Mouse (Mus musculus) heart, postnatal 10 days (tissue): ENCODE results near the gene Ppbp. TPM values are rescaled to one million over a fixed set of nuclear protein-coding genes. Genes with fewer than 3 reads are reported as not detected.

ENCODE experiments used
- DNase-seq, 2 experiments: peaks; one replicate each; pipeline ENCODE4 v3.0.0; 2021
- intact Hi-C: fragments of 180-260 bp; cut with DNase I; formaldehyde crosslinking; loops from one replicate; pipeline ENCODE4 v1.15.1; 2025
- total RNA-seq, 2 experiments: library from RNA; stranded (reverse); gene quantifications; 2 replicates each; pipeline ENCODE4 v1.2.3; 2021

Gene Ppbp
- total RNA-seq, result 1 to 10 TPM; 2.2 to 6.6 TPM

DNA sequence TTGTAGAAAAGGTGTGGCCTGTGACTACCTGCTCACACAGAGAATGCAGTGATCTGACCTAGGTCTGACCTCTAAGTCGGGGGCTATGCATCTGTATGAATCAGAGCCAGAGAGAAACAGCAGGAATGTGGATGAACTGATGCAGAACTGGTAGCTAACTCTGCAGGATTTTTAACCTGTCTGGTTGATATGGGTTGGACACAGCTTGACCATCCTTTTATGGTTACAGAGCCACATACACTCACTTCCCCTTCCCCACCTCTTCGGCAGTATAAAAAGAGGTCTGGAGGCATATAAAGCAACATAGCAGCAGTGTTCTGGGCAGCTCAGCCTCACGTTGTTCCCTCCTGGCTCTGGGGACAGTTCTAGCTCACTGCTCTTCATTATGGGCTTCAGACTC lies at the start of gene Ppbp:
TSS of gene Ppbp (plus strand) at position 301 of the 400 bp plus-strand sequence.
- DNase-seq, result no peak
- intact Hi-C loops, result no loop called here

DNA sequence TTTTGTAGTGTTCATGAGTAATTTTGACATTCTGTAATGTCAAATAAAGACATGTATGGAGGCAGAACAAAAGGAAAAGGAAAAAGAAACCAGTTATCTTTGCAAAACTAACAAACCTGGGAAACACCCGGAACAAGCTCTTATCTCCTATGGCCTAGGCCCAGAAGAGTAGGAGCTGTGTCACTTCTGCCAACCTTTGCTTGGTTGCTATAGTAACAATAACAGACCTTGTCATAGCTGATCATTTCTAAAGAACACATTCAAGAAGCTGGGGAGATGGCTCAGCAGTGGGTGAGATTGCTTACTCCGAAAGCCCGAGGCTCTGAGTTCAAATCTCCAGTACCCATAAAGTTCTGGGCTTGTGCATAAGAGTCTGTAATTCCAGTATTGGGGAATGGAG lies 45.7 kb upstream of the Ppbp start:
- intact Hi-C loops, result no loop called here
- DNase-seq, result no peak

DNA sequence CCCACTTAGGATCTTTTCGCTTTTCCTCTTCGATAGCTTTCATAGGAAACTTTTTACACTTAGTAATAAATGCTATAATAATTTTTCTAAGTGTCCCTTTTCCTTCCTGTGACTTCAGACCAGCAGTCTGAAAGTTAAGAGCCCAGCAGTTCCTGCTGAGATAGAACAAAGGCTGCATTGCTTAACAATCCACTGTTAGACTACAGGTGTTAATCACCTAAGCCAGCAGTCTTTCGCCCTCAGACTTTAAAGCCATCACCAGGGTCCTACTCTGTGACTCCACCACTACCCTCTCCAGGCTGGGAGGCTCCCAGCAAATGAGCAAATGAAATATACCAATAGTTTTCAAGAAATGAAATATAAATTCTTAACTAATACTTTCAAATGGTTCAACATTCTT lies 40.1 kb upstream of the Ppbp start:
- no peak for DNase-seq
- intact Hi-C loops, result no loop called here

DNA sequence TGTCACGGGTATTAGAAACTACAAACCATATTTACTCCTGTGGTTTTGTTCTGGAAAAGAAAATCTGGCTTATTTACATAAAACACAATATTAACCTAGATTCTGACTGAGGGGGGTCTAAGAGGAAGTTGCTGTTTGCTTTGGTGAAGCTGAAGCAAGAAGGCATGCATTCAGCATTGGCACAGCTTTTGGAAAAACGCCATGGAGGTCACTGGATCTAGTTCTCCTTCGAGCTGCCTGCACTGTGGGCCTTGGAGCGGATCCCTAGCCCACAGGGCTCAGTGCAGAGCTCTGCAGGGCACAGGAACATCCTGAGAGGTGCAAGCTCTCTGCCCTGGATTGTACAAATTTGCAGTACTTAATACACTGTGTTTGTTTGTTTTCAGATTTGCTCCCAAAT lies 36.8 kb upstream of the Ppbp start:
- no peak for DNase-seq
- intact Hi-C loops, result no loop called here

DNA sequence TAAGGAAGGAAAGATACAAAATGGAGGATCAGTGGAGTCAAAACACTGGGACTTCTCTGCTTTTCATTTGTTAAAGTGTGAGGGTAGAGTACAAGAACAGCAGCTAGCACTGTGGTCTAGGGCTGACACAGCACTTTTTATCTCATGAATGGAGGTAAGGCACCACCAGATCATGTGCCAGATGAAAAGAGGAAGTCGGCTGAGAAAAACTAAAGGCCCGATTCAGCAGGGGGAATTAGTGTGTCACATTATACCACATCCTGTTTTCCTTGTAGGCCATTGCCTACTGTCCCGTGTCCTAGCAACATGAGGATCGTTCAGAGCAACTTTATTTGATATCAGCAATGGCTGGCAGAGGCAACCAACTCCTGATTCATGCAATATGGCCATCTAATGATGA lies 26.3 kb upstream of the Ppbp start:
- no peak for DNase-seq
- intact Hi-C loops, result no loop called here

DNA sequence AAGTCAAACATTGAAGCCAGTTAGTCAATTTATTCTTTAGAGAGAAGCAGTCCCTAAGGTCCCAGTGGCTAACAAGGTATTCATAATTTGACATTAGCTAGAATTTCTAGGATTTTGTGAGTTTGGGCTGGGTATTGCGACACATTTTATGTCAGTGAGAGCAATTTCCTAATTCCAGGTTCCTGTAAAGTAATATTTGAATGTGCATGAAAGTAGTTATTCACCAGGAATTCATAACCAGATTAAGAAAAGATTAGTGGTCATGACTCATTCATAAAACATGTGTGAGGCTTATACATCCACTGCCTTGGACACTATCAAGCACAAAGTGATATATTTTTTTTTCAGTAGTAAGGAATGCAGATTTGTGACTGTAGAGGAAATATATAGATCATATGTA lies 14.4 kb upstream of the Ppbp start:
- DNase-seq, result no peak
- intact Hi-C loops, result no loop called here

DNA sequence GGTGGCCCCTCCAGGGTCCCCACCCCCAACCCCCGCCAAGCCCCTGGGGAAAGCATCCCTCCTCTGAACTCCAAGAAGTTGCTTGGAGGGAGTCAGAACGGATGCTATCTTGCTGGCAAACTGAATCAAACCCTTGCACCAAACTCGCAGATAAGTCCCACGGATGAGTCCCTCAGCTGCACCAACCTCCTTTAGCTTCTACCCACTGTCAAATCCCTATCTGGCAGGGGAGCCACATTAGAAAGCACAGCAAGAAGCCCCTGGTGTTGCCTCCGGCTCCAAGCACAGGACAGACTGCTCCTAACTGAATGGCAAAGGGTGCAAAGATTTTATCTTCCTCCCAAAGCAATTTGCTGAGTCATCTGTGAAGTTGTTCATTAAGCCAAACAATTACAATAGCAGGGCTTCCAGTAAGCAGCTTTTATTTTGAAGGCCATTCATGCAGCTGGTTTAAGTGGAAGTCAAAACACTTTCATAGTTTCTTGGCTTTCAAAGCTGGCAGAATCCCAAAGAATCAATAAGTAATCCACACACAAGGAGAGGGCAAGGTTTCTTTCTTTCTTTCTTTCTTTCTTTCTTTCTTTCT lies 10.2 kb upstream of the Ppbp start:
- peak; percentile 27 to 48 for DNase-seq
- intact Hi-C loops, result no loop called here

DNA sequence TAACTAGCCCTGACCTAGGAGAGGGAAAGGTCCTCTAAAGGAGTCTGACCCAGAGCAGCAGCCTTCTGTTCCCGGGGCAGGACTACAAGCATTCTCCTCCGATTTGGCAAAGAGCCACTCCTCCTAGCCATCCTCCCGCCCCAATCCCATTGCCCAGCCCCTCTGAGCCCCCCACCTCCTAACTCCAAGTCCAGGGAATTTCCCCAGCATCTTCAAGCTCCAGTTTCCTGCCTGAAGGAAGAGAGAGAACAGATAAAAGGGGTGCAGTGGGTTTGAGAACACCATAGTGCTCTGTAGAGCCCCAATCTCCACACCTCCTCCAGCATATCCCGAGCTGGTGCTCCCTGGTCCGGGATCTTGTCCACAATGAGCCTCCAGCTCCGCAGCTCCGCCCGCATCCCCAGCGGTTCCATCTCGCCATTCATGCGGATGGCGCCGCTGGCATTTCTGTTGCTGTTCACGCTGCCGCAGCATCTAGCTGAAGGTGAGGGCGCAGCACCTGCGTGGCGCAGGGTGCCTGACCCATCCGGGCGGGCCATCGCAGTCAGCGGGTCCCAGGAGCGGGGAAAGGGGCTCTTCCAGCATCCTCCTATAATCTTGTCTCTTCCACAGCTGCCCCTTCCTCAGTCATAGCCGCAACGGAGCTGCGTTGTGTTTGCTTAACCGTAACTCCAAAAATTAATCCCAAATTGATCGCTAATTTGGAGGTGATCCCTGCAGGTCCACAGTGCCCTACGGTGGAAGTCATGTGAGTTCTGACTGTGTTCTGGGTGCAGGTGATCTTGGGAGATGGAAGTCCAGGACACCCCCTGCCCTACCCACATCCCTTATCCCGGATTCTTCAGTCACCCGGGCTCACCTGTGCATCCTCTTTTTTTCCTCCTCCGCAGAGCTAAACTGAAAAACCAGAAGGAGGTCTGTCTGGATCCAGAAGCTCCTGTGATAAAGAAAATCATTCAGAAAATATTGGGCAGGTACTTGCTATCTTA lies 8.9 kb upstream of the Ppbp start, which contains the start of gene Cxcl5:
TSS of gene Cxcl5 (plus strand) at position 284 of the 989 bp plus-strand sequence.
- peak; percentile 14 to 16 for DNase-seq
- intact Hi-C loops, result no loop called here

DNA sequence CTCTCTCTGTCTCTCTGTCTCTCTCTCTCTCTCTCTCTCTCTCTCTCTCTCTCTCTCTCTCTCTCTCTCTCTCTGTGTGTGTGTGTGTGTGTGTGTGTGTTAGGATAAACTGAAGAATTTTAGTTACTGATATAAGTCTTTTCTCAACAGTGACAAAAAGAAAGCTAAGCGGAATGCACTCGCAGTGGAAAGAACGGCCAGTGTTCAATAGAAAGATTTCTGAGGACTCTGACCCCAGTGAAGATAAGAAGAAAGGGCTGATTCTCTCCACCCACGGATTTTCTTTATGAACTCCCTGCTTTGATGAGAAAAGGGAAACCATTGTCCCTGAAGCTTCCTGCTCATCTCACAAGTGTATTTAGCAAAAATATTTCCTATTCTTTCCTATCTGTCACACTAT lies 8.0 kb upstream of the Ppbp start:
- no peak for DNase-seq
- intact Hi-C loops, result no loop called here

DNA sequence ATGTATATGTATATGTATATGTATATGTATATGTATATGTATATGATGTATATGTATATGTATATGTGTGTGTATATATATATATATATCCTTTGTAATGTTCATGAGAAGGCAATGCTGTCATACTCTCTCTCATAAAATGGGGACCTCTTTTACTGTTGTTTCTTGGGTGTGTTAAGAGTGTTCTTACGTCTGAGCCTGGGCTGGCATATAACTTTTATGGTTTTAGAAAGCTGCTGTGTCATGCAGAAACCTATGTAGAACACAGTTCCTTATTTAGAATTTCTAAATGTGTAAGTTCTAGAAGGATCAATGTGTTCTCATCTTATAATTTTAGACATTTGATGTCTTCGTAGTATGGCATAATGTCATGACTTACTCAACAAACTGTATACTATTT lies 7.5 kb upstream of the Ppbp start:
- DNase-seq, result no peak
- intact Hi-C loops, result no loop called here

DNA sequence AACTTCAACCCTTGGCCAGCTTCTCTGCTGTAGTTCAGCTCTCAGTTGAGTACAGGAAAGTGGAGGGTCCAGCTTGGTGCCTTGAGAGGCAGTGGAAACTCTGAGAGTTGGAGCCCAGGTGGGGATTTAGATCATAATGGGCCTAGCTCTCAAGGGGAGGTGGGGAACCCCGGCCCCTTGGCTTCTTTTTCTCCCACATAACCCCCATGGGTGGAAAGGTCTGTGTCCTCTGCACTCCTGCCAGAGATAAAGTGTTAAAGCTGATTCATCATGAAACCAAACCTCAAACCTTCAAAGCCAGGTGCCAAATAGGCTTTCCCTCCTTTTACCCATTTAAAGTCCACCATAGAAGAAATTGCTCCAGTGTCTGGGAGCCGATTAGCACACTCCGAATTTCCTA lies 6.5 kb upstream of the Ppbp start:
- intact Hi-C loops, result no loop called here
- no peak for DNase-seq

DNA sequence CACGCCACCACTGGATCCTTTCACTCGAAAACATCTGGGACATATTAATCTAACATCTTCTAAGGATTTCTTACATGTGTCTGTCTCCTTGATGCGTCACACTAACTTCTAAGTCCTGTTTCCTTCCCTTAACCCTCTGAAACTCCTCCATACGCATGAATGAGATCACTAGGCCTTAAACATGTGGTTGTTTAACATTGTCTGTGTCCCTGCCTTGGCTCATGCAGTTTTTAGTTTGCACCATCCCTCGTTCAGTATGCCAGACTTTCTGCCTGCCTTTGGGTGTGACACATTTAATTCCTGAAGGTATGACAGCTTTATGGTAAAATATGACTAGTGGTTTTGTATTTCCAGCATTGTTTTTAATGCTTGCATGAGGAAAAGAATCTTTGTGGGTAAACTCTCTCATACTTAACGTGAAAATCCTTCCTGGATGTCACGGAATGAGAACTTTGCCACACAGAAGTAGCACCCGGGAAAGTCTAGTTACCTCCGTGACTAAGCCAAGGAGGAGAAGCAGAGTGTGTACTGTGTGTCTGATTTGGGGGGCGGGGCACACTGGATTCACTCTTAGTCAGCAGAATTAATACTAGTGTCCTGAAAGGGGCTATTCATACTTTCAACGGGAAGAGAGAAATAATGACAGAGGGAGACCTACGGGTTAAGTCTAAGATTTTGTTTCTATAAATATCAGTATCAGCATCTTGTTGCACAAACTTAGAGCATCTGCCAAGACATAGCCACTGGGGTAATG lies 4.2 kb upstream of the Ppbp start:
- DNase-seq, result no peak
- intact Hi-C loops, result no loop called here

DNA sequence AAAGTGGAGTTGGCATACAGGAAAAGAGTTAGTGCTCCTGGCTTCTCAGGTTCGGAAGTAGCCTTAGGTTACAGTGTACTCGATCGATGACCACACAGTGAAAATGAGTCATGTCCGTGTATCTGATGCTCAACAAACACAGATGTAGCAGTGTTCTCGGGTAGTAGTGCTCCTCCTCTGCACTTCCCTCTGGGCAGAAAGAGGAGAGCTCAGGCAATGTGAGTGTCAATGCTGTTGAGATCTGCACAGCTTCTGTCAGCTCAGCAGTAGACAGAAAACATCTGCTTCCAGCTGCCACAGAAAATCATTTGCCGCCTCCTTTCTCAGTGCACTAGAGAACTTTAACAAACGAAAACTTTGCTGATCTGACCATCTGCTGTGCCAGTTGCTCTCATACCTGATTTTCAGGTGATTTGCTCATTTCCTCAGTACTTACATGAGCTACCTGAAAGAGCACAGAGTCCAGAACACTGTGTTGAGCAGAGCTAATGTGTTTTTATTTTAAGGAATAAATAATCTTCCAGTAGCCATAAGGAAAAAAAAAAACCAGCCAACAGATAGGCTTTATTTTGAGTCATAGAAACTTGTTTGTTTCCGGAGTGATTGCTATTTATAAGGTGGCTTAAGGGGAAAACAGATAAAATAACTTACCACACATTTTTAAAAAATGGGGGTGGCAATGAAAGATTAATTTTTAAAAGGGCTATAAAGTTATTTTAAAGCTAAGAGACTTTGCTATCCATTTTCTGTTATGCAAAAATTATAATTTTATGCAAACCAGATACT lies 2.3 kb upstream of the Ppbp start:
- DNase-seq, result no peak
- intact Hi-C loops, result no loop called here

DNA sequence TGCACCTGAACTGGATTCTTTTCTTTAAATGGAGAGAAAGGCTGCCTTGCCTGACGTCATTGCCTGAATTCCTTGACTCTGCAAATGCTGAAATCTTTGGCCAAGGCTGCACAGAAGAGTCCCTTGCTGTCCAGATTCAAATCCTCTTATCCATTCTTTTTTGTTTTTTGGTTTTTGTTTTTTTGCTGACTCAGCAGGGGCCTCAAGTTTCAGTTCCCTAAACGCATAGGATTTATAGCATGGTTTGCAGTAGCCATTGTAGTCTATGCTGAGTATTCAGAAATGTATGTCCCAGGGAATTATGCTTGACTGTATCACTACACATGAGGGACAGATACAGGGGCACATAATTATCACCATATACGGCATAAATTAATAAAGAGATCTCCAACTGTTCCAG lies 3.1 kb downstream of the Ppbp start:
- no peak for DNase-seq
- intact Hi-C loops, result loop anchor here (5.0 kb wide), 2 partner anchors 109 to 116 kb away; no protein-coding TSS in a partner anchor

DNA sequence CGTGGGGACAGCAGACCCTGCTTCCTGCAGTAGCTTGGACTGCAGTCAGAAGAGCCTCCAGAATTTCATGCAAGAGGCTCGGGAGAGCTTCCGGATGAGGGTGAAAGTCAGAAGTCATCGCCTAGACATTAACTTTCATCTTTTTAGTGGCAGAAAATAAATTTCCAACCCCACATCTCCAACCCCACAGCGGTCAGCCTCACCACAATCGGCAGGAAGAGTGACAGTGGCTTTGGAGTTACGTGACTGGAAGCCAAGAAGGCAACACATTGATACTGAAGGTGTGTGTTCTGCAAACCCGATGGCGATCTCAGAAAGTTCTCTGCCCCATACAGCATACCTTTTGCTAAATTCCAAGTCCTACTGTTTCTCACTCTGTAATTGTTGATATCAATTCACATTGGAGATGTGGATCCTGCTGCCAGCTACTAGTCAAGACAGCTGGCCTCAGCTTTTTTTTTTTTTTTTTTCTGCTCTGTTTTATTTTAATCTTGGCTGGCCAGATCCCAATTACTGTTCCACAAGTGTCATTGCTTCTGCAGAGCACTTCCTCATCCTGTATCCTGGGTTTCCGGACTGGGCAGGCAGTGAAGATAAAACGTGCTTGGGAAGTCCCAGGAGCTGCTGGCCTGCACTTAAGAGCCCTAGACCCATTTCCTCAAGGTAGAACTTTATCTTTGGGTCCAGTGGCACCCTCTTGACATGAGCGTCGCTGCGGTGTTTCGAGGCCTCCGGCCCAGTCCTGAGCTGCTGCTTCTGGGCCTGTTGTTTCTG lies 3.7 kb downstream of the Ppbp start, which contains the start of gene Pf4:
TSS of gene Pf4 (plus strand) at position 556 of the 774 bp plus-strand sequence.
- intact Hi-C loops, result loop anchor here (2.0 to 5.0 kb wide), 3 partner anchors 110 to 129 kb away; no protein-coding TSS in a partner anchor
- peak; percentile 60 to 62 for DNase-seq

DNA sequence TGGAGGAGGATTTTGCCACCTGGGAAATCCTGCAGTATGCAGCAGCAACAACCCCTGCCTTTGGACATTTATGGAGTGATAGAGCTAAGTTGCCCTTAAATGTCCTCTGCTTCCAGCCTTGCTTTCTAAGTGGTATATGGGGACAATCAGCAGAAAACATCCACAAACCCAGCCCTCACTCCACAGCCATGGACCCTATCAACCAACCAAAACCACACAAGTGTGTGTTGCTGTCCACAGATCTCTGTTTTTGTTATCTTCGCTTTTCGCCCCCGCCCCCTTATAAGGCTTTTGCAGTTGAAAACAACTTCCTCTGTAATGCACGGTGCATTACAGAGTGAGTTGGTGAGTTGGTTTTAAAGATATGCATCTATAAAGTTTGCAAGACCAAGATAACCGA lies 7.2 kb downstream of the Ppbp start:
- DNase-seq, result no peak
- intact Hi-C loops, result no loop called here

DNA sequence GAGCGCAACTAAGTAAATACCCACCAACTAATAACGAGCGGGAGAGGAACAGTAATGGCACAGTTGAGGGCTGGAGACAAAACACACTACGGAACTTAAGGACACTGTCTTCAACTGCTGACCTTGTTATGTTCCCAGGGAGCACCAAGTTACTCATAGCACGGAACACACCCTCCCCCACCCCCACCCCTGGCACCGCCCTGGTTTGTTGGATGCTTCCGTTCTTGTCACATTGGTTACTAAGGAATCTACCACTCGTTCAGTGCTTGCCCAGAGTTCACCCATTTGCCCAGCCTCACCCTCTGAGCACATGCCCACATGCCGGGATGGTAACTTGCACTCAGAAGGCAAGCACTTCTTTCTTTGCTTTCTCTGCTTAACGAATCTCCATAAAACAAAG lies 9.3 kb downstream of the Ppbp start:
- intact Hi-C loops, result no loop called here
- DNase-seq, result no peak

DNA sequence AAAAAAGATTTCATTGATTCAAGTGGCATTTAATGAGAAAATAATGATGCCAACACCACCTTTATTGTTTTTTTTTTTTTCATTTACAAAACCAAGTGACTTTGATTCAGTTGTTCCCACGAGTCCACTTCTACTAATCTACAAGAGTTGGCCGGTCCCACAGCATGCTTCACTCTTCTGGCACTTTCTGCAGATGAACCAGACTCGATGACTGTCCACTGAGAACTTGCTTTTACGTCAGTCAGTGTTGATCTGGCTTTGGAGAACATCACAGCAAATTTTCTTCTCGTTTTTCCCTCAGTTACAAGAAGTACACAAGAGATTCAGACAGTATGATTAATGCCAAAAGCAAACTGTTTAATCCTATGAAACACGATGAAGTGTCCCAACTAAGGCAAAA lies 10.5 kb downstream of the Ppbp start:
- peak in 1 of 2 experiments; percentile 30 for DNase-seq
- intact Hi-C loops, result no loop called here

DNA sequence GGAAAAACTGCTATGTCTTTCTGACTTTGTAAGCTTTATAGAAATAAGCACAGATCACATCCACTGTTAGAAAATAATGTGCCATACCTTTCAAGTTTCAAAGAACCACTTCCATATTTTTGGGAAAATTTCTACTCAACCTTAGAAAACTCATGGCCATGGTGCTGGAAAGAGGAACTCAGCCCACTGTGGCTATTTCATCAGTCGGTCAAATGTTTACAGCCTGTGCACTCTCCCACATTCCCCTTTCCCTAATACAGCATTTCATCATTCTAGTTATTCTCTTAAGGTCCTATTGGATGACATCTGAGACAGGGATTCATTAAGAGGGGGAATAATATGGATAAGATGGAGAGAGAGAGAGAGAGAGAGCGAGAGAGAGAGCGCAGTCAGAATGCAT lies 15.4 kb downstream of the Ppbp start:
- no peak for DNase-seq
- intact Hi-C loops, result no loop called here
